Mouse (Mus musculus): Measurements from ENCODE around the gene Gm8251.
"Not testable (repeated sequence)": the region's sequence is repeated elsewhere in the genome, so short reads cannot be mapped to it uniquely, and the experiment has no call there.

Gm8251 gene

DNA sequence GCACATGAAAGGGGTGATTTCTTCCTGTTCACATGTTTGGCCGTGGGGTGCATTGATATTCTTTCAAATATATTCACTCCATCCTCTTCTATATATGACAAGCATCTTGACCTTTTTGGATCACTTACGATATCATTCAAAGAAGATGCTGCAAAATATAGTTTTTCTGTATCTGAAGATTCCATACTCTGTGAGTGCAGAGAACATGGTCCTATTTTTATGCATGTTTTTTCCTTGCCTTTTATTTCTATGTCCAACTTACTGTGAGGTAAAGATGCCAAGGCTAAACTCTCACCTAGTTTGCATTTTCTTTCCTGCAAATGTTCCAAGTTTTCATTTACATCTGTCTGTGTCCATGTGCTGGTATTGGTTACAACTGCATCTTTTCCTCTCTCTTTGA, at the start of gene Gm8251:
Gene Gm8251 (minus strand): TSS at position 101 of the 400 bp plus-strand sequence.
- DNase-seq (ENCODE audit: low spot score): no peak

DNA sequence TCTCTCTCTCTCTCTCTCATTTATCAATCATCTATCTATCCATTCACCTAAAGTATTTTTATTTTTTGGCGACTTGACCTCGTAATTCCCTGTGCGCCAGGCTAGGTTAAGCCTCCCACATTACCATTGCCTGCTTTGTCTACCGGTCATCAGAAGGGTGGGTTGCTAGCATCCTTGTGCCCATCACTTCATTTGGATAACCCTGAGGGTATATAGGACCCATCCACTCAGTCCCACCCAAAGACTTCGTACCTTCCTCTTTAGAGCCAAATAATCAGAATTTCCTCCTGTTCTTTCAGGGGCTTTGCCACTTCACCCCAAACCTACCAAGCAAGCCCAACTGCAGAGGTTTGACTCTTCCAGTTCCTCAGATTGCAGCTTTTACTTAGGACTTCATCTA, 41.2 kb upstream of the Gm8251 start:
- no peak for DNase-seq (ENCODE audit: low spot score)

DNA sequence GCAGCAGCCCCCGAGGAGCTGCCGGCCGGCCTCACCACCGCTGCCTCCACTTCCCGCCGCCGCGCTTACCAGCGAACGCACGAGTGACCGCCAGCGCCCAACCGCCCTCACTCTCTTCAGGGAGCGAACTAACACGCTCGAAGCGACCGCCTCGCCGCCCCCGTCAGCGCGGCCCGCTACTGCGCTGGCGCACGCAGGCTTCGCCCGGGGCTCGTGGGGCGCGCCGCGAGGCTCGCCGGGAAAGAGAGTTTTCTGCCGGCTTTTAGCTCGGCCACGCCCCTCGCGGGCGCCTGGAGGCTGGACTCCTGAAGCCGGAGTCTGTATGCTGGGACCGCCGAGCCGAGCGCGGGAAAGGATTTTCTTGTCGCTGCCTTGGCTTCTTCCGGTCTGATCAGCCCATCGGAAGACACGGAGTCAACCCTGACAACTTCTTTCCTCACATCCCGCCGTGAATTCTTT, 40.6 kb upstream of the Gm8251 start, which contains the start of gene Tex30:
Gene Tex30 (minus strand): TSS at position 183 of the 459 bp plus-strand sequence.
- DNase-seq (ENCODE audit: low spot score): peak; percentile 95

DNA sequence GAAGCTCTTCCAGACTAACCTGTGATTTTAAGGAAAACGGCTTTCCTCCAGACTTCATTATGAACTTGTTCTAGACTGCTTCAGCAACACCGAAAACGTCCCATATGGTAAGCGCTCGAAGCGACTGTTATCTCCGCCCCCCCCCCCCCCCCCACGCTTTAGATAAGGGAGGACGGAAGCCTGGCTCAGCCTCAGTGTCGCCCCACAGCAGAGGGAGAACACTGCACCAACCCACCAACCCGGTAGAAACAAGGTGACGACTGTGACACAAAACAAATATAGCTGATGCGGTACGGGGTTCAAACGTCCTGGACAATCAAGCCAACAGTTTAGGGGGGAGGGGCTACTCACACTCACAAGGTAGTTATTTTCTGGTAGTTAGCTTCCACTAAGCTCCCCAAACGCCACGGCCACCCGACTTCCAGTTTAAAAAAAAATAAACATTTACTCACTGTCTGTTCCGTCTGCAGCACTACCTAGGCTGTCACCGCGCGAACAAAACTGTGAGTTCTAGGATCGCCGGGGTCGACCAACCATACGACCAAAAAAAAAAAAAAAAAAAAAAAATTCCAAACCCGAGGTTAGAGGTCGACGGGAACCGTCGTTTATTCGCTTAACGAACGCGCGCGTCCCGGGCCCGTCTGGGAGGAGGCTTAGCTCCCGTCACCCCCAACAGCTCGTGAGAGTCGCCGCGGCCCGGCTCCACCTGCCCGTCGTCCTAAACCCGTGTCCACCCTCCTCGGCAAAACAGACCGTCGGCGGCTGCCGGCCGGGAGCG, 39.9 kb upstream of the Gm8251 start:
- DNase-seq (ENCODE audit: low spot score): peak; percentile 24

DNA sequence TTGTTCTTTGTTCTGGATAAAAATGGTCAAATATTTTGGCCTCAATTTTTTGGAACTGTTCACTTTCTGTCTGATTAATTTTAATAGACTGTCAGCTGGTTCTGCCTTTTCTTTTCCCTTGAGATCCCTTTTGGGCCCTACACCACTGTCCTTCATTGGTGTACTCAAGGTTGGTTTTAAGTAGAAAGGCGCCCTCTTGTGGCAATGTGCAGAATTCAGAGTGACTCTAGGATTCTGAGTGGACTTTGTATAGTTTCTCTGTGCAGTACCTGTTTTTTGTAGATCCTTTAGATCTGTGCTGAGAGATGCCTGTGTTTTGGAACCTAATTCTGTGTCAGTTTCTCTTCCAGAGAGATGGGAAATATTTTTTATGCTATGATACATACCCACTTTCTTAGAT, 2.9 kb upstream of the Gm8251 start:
- DNase-seq (ENCODE audit: low spot score): peak; percentile 53

DNA sequence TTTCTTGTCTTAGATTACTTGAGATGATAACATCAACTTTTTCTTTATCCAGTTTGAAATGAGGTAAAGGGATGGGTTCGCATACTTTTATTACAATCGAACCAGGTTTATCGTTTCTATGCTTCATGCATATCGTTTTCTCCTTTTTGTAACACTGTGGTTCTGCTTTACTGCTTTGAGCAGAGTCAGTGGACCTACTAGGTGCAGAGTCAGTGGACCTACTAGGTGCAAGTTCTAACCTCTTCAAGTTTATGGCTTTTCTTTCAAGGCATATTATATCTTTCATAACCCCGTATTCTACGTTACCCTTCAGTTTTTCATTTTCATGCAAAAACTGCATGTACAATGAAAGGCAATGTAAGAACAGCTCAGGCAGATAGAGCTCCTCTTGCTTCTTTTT, 1.7 kb upstream of the Gm8251 start:
- no peak for DNase-seq (ENCODE audit: low spot score)

DNA sequence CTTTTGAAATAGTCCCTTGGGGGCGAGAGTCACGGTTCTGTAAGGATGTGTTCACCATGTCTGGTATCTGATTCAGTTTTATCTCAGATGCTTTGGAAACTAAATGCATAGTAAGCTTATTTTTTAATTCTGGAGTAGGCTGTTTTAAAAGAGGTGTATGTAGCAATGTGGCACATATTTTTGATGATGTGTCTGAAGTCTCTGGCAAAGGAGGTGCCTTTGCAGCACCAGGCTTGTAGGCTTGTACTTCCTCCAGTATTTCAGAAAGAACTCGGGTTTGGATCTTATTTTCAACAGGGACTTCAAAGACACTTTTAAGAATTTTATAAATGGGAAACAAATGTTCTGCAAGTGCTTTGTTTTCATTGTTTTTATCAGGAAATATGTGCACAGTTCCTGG, 3.9 kb downstream of the Gm8251 start:
- no peak for DNase-seq (ENCODE audit: low spot score)

DNA sequence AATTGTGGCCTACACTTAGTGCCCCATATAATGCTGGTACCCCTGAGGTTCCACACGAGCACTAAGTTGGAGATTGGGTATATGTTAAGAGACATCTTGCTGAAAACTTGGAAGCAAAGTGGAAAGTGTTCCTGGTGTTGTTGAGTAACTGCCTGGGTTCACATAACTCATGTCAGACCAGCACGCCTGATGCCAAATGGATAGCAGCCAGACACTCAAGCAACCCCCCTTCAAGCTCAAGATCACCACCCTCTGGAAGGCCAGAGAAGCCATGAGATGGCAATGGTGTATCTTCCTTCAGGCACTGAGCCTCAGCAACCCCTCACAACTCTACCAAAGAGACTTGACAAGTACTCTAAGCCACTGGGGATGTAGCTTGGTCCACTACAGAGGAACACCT, 15.2 kb downstream of the Gm8251 start:
- no peak for DNase-seq (ENCODE audit: low spot score)

DNA sequence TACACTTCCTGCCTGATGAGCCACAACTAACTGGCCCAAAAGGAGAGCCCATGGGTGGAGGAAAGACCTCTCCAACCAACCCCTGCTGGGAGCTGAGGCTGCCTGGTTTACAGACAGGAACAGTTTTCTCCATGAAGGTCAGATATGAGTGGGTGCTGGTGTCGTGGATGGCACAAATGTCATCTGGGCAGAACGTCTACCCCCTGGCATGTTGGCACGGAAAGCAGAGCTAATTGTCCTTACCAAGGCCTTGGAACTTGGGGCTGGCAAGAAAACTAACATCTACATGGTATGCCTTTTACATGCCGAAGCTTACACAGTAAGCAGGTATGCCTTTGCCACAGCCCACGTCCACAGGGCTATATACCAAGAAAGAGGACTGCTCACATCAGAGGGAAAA, 16.0 kb downstream of the Gm8251 start:
- DNase-seq (ENCODE audit: low spot score): not testable (repeated sequence)

DNA sequence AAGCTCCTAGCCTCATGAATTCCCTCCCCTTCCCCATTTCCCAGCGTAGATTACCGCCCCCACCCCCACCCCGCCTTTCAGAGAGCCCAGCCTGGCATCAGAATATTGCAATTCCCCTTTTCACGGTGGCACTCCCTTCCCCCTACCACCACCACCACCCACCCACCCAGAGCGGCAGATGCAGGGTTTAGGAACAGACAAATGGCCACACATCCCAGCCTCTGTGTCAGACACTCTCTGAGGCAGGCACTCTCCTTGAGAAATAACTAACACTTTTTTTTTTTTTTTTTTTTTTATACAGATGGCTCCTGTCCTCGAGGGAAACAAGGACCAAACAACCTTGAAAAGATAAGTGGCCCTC, 19.2 kb downstream of the Gm8251 start:
- DNase-seq (ENCODE audit: low spot score): no peak

DNA sequence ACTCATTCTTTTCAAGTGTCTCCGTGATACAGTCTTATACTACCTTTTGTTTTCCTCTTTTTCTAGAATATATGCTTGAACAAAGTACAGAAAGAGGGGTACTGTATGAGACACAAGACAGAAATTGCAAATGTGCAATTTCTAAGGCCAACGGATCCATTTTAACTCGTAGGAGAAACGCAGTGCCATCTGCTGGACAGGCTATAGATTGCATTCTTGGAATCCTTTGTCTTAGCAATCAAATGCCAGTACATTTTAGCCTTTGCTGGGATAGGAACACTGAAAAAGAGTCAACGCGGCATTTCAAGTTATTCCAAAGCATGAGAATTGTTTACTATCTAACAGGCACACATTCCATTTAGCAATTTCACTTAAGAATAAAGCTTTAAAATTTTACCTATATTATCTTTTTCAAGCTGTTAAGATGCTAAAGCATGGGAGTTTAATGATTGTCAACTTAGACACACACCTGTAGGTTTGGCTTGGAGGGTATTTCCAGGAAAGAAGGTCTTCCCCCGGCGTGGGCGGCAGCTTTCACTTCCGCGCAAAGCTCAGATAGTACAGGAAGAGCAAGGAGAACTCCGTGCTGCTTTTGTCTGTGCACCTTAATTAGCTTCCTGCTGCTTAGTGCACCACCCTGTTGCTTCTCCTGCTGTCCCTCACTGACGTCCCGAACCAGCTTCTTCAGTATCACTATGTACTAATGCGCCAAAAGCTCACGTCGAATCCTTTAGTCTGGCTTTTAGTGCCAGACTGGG, 19.8 kb downstream of the Gm8251 start:
- DNase-seq (ENCODE audit: low spot score): peak; percentile 68

DNA sequence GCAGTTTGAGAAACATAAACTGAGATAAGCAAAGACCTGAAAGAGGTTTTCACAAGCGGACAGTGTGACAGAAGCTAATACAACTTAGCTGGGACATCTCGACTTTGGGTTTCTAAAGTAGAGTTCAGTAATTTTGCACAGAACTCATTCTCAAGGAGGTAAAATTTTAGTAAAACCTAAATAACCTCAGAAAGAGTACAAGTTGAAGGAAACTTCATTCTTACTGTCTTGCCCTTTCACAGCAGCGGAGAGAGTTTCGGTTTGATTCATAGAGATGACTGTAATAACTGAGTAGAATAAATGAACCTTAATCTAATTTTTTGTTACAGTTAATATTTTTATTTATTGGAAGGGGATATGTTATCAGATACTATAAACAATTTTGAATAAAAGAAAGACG, 28.8 kb downstream of the Gm8251 start:
- DNase-seq (ENCODE audit: low spot score): no peak

DNA sequence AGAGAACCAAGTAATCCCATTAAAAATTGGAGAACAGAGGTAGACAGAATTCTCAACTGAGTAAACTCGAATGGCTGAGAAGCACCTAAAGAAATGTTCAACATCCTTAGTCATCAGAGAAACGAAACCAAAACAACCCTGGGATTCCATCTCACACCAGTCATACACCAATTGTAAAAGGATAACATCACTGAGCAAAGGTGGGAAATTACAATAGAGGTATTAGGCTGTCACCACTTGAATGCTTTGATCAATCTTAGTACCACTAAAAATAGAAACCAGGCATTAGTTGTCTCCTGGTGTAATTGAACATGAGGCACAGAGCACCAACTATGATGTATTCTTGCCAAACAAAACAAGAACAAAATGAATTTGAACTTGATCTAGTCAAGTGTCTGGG, 29.5 kb downstream of the Gm8251 start:
- no peak for DNase-seq (ENCODE audit: low spot score)

DNA sequence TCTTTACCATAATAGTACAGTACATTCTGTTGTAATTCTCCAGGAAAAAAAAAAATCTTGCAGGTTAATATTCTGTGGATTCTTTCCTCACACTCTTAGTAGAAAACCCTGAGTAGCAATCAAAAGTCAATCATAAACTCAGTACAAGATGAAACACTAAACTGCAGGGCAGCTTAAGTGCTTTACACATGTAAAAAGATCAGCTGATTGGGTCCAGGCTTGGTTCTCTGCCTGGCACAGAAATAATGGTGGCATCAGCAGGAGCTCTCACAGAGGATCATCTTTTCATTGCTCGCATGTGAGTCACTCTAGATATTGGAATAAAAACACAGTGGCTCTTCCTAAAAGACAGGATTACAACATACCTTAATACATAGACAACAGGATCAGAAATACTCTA, 34.1 kb downstream of the Gm8251 start:
- DNase-seq (ENCODE audit: low spot score): no peak

DNA sequence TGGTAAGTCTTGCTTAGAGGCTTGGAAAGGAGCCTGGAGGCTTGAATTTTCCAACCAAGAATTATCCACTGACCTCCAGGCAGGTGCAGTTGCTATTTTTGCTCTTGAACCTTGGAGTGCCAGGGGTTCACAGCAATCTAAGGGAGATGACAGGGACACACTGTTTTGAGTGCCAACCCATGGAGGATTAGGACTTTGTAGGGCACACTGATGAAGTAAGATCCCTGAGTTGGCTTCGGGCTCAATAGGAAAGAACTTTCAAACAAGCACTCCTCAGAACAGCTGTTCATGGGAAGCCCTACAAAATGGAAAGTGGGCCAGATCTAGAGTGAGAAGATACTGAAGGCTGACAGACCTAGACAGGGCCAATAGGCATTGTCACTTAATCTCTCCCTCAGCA, 39.1 kb downstream of the Gm8251 start:
- no peak for DNase-seq (ENCODE audit: low spot score)

DNA sequence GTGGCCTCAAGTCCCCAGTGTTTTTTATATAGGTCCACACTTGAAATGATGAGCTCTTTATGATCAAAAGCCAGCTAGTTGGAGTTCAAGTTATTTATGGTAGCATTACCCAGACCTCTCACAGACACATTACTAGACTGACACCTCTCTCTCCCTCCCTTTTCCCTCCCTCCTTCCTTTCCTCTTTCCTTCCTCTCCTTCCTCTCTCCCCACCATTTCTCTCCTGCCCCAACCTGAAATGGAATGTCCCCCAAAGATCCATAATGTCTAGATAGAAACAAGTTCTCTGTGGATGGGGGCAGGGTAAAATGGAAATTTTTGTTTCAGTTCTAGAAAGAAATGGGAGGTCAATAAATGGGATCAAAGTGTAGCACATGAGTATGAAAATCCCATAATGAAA, 41.8 kb downstream of the Gm8251 start, which contains the start of gene Mettl21c:
Gene Mettl21c (minus strand): TSS at position 101 of the 400 bp plus-strand sequence.
- DNase-seq (ENCODE audit: low spot score): no peak

DNA sequence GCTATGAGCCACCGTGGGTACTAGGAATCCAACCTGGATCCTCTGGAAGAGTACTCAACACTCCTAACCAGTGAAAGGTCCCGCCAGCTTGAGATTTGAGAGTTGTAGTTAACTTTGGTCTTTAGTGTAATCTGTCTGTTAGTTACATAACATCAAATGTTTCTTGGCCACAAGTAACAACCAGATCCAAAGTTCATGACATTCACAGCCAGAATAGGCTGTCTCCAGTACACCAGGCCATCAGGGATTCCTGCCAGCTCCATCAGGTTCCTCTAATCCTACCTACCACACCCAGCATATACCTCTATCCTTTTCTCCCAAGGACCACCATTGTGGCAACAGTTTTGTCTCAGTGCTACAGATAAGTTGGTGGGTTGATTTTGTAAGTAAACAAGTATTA, 46.2 kb downstream of the Gm8251 start:
- no peak for DNase-seq (ENCODE audit: low spot score)

All from urinary bladder, postnatal 14 days (tissue).